Mouse (Mus musculus): ENCODE results near the gene Prickle2. TPM values are rescaled to one million over a fixed set of nuclear protein-coding genes. Genes with fewer than 3 reads are reported as not detected.

Gene Prickle2
- polyA plus RNA-seq, 1 experiment from 2014 or later, result 18.1 TPM

DNA sequence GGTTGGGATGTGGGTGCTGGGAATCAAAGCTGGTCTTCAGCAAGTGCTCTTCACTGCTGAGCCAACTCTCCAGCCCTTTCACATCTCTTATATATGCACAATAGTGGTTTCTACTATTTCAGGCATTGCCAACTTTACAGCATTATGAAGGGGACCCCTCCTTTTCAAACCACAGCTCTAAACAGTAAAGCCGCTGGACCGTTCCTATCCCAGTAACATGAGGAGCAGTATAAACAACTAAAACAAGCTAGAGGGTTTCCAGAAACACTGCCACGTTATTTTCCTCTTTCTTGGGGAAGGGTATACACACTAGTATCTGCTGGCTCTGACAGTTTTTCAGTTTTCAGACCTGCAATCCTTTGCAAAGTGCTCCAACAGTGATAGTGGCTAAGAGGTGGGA, 179.7 kb downstream of the Prickle2 start:
- ChIA-PET CTCF (interaction anchor here (1.2 kb wide), 1 partner anchor 11 kb away, joined by 3 read pairs; no protein-coding TSS in a partner anchor), POLR2A (no interaction called here)
- H3K27me3 ChIP-seq, result no peaks in the 10 kb centered on the region
- in situ Hi-C loops (cut with MboI; ENCODE audit: low pct_unique_long_range_greater_than_20kb), result no loop called here
- ATAC-seq, result no peak
- TF ChIP-seq CTCF (IDR thresholded peaks at IDR 0.05), result no peak
- DNase-seq (ENCODE audit: low read depth, low spot score), result no peak

- ChIA-PET CTCF (interaction anchor here (1.3 kb wide), 1 partner anchor 15 kb away, joined by 5 read pairs; no protein-coding TSS in a partner anchor), POLR2A (no interaction called here)
- DNase-seq (ENCODE audit: low read depth, low spot score) (no peak), ATAC-seq (no peak)
- in situ Hi-C loops (cut with MboI; ENCODE audit: low pct_unique_long_range_greater_than_20kb), result no loop called here
- H3K27me3 ChIP-seq, result no peaks in the 10 kb centered on the region
- no peak for TF ChIP-seq CTCF (IDR thresholded peaks at IDR 0.05)
Measured at GRCm38 (mm10) chr6:92525646-92526045, 180.3 kb downstream of the Prickle2 start.

- ChIA-PET CTCF (interaction anchor here (1.0 to 1.5 kb wide), 3 partner anchors 12 to 20 kb away, joined by 3 to 5 read pairs (median 4); no protein-coding TSS in a partner anchor), POLR2A (no interaction called here)
- no peak for ATAC-seq
- no peak for DNase-seq (ENCODE audit: low read depth, low spot score)
- no peaks in the 10 kb centered on the region for H3K27me3 ChIP-seq
- TF ChIP-seq CTCF (IDR thresholded peaks at IDR 0.05), result no peak
- in situ Hi-C loops (cut with MboI; ENCODE audit: low pct_unique_long_range_greater_than_20kb), result no loop called here
Measured at GRCm38 (mm10) chr6:92521526-92522075, 184.4 kb downstream of the Prickle2 start.

GRCm38 (mm10) chr6:92520088-92520875, 185.7 kb downstream of the Prickle2 start:
- in situ Hi-C loops (cut with MboI; ENCODE audit: low pct_unique_long_range_greater_than_20kb), result no loop called here
- DNase-seq (ENCODE audit: low read depth, low spot score) (no peak), ATAC-seq (no peak)
- H3K27me3 ChIP-seq, result no peaks in the 10 kb centered on the region
- no peak for TF ChIP-seq CTCF (IDR thresholded peaks at IDR 0.05)
- CTCF ChIA-PET, result interaction anchor here (1.2 to 1.4 kb wide), 3 partner anchors 12 to 39 kb away, joined by 3 to 4 read pairs (median 3); no protein-coding TSS in a partner anchor
- POLR2A ChIA-PET, result no interaction called here

DNA sequence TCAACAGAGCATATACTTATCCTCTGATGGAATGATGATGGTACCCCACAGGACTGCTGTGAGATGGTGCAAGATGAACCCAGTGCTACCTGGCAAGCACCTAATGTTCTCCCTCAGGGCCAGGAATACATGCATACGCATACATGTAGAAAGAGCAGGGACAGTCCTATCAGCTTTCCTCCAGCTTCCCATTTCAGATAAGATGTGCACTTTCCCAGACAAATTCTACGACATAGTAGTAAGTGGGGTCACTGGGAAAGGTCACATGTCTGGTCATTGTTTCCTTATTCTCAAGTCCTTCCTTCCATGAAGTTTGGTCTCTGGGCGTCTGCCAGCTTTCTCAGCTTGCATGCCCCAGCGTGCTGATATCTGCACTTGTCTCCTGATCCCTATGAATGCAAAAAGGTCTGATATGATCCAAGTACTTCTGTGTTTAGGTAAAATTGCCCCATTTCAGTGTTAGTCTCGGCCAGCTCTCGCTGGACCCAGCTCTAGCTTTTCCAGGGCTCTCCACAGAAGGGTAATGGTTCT, 187.5 kb downstream of the Prickle2 start:
- in situ Hi-C loops (cut with MboI; ENCODE audit: low pct_unique_long_range_greater_than_20kb), result no loop called here
- ATAC-seq (no peak), DNase-seq (ENCODE audit: low read depth, low spot score) (no peak)
- ChIA-PET CTCF (interaction anchor here (0.7 to 1.6 kb wide), 5 partner anchors 10 to 146 kb away, joined by 3 to 5 read pairs (median 3); no protein-coding TSS in a partner anchor), POLR2A (interaction anchor here (0.7 kb wide), 1 partner anchor 22 kb away, joined by 3 read pairs; no protein-coding TSS in a partner anchor)
- TF ChIP-seq CTCF (IDR thresholded peaks at IDR 0.05), result no peak
- no peaks in the 10 kb centered on the region for H3K27me3 ChIP-seq

DNA sequence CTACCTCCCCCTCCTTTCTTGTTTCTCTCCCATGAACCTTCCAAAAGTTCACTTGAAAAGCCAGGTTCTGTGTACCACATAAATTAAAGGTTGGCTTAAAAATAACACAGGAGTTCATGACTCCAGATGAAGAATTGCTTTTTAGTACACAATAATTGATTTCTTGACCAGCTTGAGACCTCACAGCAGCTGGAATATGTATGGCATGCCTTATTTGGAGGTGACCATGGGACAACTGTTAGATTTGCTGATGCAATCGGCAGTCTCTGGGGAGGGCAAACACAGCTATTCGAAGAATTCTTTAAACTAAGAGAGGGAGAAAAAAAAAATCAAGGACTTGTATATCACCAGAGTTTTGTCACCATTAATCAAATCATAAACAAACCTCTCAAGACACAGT, 189.0 kb downstream of the Prickle2 start:
- ATAC-seq (no peak), DNase-seq (ENCODE audit: low read depth, low spot score) (no peak)
- ChIA-PET CTCF (interaction anchor here (0.9 to 1.6 kb wide), 2 partner anchors 10 to 18 kb away, joined by 3 to 5 read pairs; no protein-coding TSS in a partner anchor), POLR2A (no interaction called here)
- H3K27me3 ChIP-seq, result no peaks in the 10 kb centered on the region
- in situ Hi-C loops (cut with MboI; ENCODE audit: low pct_unique_long_range_greater_than_20kb), result no loop called here
- no peak for TF ChIP-seq CTCF (IDR thresholded peaks at IDR 0.05)

DNA sequence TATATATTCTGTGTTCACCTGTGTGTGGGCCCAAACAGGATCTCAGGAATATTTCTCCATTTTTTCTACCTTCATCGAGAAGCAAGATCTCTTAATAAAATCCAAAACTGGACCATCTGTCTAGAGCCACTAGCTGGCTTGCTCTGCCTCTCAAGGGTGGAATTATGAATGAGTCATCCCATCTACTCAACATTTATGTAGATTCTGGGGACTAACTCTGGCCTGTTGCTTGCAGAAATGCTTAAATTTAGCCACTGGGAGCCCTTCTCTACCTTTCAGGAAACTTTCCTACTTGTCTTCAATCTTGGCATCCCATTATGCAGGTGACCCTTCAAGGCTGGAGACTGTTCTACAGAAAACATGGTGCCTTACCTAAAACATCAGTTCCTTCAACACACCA, 194.0 kb downstream of the Prickle2 start:
- no peak for DNase-seq (ENCODE audit: low read depth, low spot score)
- no peak for TF ChIP-seq CTCF (IDR thresholded peaks at IDR 0.05)
- POLR2A ChIA-PET, result no interaction called here
- ATAC-seq, result no peak
- in situ Hi-C loops (cut with MboI; ENCODE audit: low pct_unique_long_range_greater_than_20kb), result no loop called here
- H3K27me3 ChIP-seq, result no peaks in the 10 kb centered on the region
- CTCF ChIA-PET, result interaction anchor here (1.8 kb wide), 1 partner anchor 45 kb away, joined by 5 read pairs; no protein-coding TSS in a partner anchor

- DNase-seq (ENCODE audit: low read depth, low spot score) (no peak), ATAC-seq (no peak)
- ChIA-PET CTCF (interaction anchor here (1.4 to 2.0 kb wide), 2 partner anchors 8 to 25 kb away, joined by 4 to 5 read pairs; no protein-coding TSS in a partner anchor), POLR2A (no interaction called here)
- TF ChIP-seq CTCF (IDR thresholded peaks at IDR 0.05), result no peak
- in situ Hi-C loops (cut with MboI; ENCODE audit: low pct_unique_long_range_greater_than_20kb), result no loop called here
- no peaks in the 10 kb centered on the region for H3K27me3 ChIP-seq
Measured at GRCm38 (mm10) chr6:92509712-92510111, 196.2 kb downstream of the Prickle2 start.

GRCm38 (mm10) chr6:92506276-92506675, 199.7 kb downstream of the Prickle2 start:
- ChIA-PET POLR2A (no interaction called here), CTCF (no interaction called here)
- H3K27me3 ChIP-seq, result no peaks in the 10 kb centered on the region
- ATAC-seq (no peak), DNase-seq (ENCODE audit: low read depth, low spot score) (no peak)
- no peak for TF ChIP-seq CTCF (IDR thresholded peaks at IDR 0.05)
- in situ Hi-C loops (cut with MboI; ENCODE audit: low pct_unique_long_range_greater_than_20kb), result no loop called here

DNA sequence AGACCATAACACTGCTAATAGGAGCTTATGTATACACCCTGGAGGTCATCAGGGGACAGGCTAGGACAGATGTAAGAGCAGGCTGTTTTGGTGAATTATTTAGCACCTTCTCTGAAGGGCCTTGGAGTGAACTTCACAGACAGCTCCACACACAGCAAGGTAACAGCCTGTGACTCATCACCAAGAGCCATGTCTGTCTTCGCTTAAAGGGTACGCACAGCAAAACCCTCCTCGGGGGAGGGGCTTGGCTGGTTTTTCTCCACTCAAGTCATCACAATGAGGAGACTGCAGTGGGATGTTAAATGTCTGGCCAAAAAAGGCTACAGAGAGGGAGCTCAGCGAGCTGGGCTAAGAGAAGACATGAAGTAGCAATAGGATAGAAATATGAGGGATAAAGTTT, 206.5 kb downstream of the Prickle2 start:
- CTCF ChIA-PET, result interaction anchor here (1.5 to 2.9 kb wide), 3 partner anchors 9 to 18 kb away, joined by 4 to 9 read pairs (median 5); no protein-coding TSS in a partner anchor
- in situ Hi-C loops (cut with MboI; ENCODE audit: low pct_unique_long_range_greater_than_20kb), result no loop called here
- no peak for DNase-seq (ENCODE audit: low read depth, low spot score)

More for the DNA sequence above, 206.5 kb downstream of the Prickle2 start:
- TF ChIP-seq CTCF (IDR thresholded peaks at IDR 0.05), result no peak
- no peaks in the 10 kb centered on the region for H3K27me3 ChIP-seq
- POLR2A ChIA-PET, result interaction anchor here (0.6 kb wide), 1 partner anchor 38 kb away, joined by 3 read pairs; no protein-coding TSS in a partner anchor
- ATAC-seq, result no peak

All from Patski (cell line).